Mouse (Mus musculus) MEL (cell line): Measurements from ENCODE around the gene Slc38a4. TPM values are rescaled to one million over a fixed set of nuclear protein-coding genes. Genes with fewer than 3 reads are reported as not detected.

Experiments
- DNase-seq: peaks from one replicate; pipeline ENCODE4 v3.0.0; 2011; ENCODE audit warnings: low read depth, low spot score
- H3K27ac ChIP-seq: 2 replicates; pipeline ENCODE4 v1.5.1; 2012; ENCODE audit warnings: low read depth, mild to moderate bottlenecking, control low read depth, low read length, moderate library complexity; ENCODE audit not compliant: control insufficient read depth
- H3K27me3 ChIP-seq, 2 experiments: fragments of 150-350 bp in 1 of 2; sonication (generic) in 1 of 2; 2 replicates each; pipeline ENCODE4 v1.6.1; 2012; ENCODE audit warnings: low read length in 2 of 2, mild to moderate bottlenecking in 2 of 2, improper control_type of control experiment in 1 of 2, moderate library complexity in 1 of 2; ENCODE audit not compliant: insufficient read depth in 2 of 2, control insufficient read depth in 1 of 2
- H3K36me3 ChIP-seq, 2 experiments: 2 replicates each; pipeline ENCODE4 v1.6.1; 2012 to 2014; ENCODE audit warnings: low read length in 2 of 2, improper control_type of control experiment in 1 of 2, inconsistent platforms in 1 of 2, mild to moderate bottlenecking in 1 of 2; ENCODE audit not compliant: insufficient read depth in 2 of 2, control insufficient read depth in 1 of 2
- H3K4me1 ChIP-seq, 2 experiments: fragments of 150-350 bp in 1 of 2; sonication (generic) in 1 of 2; 2 replicates each; pipeline ENCODE4 v1.6.1; 2012; ENCODE audit warnings: low read length in 2 of 2, improper control_type of control experiment in 1 of 2, mild to moderate bottlenecking in 1 of 2; ENCODE audit not compliant: insufficient read depth in 2 of 2, control insufficient read depth in 1 of 2
- H3K4me3 ChIP-seq, 2 experiments: fragments of 150-350 bp in 1 of 2; sonication (generic) in 1 of 2; 2 replicates each; pipeline ENCODE4 v1.5.1; 2012; ENCODE audit warnings: low read depth in 2 of 2, low read length in 2 of 2, mild to moderate bottlenecking in 2 of 2, moderate library complexity in 2 of 2, control low read depth in 1 of 2, improper control_type of control experiment in 1 of 2; ENCODE audit not compliant: control insufficient read depth in 1 of 2, insufficient read depth in 1 of 2
- H3K79me2 ChIP-seq: 2 replicates; pipeline ENCODE4 v1.6.1; 2012; ENCODE audit warnings: mild to moderate bottlenecking, low read length, moderate library complexity; ENCODE audit not compliant: control insufficient read depth, poor library complexity, insufficient read depth
- H3K9ac ChIP-seq: 2 replicates; pipeline ENCODE4 v1.6.1; 2012; ENCODE audit warnings: low read depth, mild to moderate bottlenecking, control low read depth, low read length, moderate library complexity; ENCODE audit not compliant: control insufficient read depth, poor library complexity, severe bottlenecking
- H3K9me3 ChIP-seq: fragments of 150-350 bp; sonication (generic); replicated peaks from 2 replicates; pipeline ENCODE4 v1.6.1; 2012; ENCODE audit warnings: mild to moderate bottlenecking, low read length, improper control_type of control experiment, moderate library complexity; ENCODE audit not compliant: insufficient read depth
- BHLHE40 ChIP-seq: IDR thresholded peaks from 2 replicates; pipeline ENCODE4 v1.6.1; 2012; ENCODE audit warnings: low read depth, mild to moderate bottlenecking, inconsistent platforms, low read length, improper control_type of control experiment, borderline replicate concordance
- CHD1 ChIP-seq: IDR thresholded peaks from 2 replicates; pipeline ENCODE4 v1.6.1; 2012; ENCODE audit warnings: low read depth, mild to moderate bottlenecking, inconsistent platforms, low read length, improper control_type of control experiment
- CHD2 ChIP-seq: IDR thresholded peaks from 2 replicates; pipeline ENCODE4 v1.6.1; 2011; ENCODE audit warnings: low read length, improper control_type of control experiment
- E2F4 ChIP-seq: IDR thresholded peaks from 2 replicates; pipeline ENCODE4 v1.6.1; 2011; ENCODE audit warnings: low read depth, low read length, improper control_type of control experiment, borderline replicate concordance
- EP300 ChIP-seq, 2 experiments: IDR thresholded peaks; 2 replicates each; pipeline ENCODE4 v1.6.1; 2011; ENCODE audit warnings: improper control_type of control experiment in 2 of 2, low read length in 2 of 2, low read depth in 1 of 2, mild to moderate bottlenecking in 1 of 2
- ETS1 ChIP-seq: IDR thresholded peaks from 2 replicates; pipeline ENCODE4 v1.6.1; 2012; ENCODE audit warnings: low read depth, mild to moderate bottlenecking, inconsistent platforms, low read length, improper control_type of control experiment, moderate library complexity
- GABPA ChIP-seq: IDR thresholded peaks from 2 replicates; pipeline ENCODE4 v1.6.1; 2012; ENCODE audit warnings: low read depth, mild to moderate bottlenecking, inconsistent platforms, low read length, improper control_type of control experiment, moderate library complexity
- HCFC1 ChIP-seq: IDR thresholded peaks from 2 replicates; pipeline ENCODE4 v1.6.1; 2012; ENCODE audit warnings: low read depth, mild to moderate bottlenecking, inconsistent platforms, low read length, improper control_type of control experiment, moderate library complexity
- MXI1 ChIP-seq: IDR thresholded peaks from 2 replicates; pipeline ENCODE4 v1.6.1; 2011; ENCODE audit warnings: mild to moderate bottlenecking, low read depth, low read length, improper control_type of control experiment
- MYB ChIP-seq: IDR thresholded peaks from 2 replicates; pipeline ENCODE4 v1.6.1; 2011; ENCODE audit warnings: mild to moderate bottlenecking, low read depth, low read length, improper control_type of control experiment
- SIN3A ChIP-seq: IDR thresholded peaks from 2 replicates; pipeline ENCODE4 v1.6.1; 2012; ENCODE audit warnings: low read length, improper control_type of control experiment, inconsistent platforms
- SMC3 ChIP-seq: IDR thresholded peaks from 2 replicates; pipeline ENCODE4 v1.6.1; 2011; ENCODE audit warnings: low read depth, low read length, improper control_type of control experiment
- TAL1 ChIP-seq: IDR thresholded peaks from 2 replicates; pipeline ENCODE4 v1.6.1; 2012; ENCODE audit warnings: mild to moderate bottlenecking, inconsistent platforms, low read length, moderate library complexity, mixed read lengths
- TBP ChIP-seq: IDR thresholded peaks from 2 replicates; pipeline ENCODE4 v1.8.0; 2011; ENCODE audit warnings: low read depth, low read length, improper control_type of control experiment
- TCF12 ChIP-seq: IDR thresholded peaks from 2 replicates; pipeline ENCODE4 v1.6.1; 2014; ENCODE audit warnings: low read depth, mild to moderate bottlenecking, inconsistent platforms, low read length, improper control_type of control experiment, moderate library complexity
- USF1 ChIP-seq: IDR thresholded peaks from 2 replicates; pipeline ENCODE4 v1.6.1; 2014; ENCODE audit warnings: low read depth, mild to moderate bottlenecking, inconsistent platforms, low read length, improper control_type of control experiment, moderate library complexity
- USF2 ChIP-seq, 2 experiments: IDR thresholded peaks; 2 replicates each; pipeline ENCODE4 v1.6.1; 2011 to 2012; ENCODE audit warnings: improper control_type of control experiment in 2 of 2, low read length in 2 of 2, borderline replicate concordance in 1 of 2, inconsistent platforms in 1 of 2, low read depth in 1 of 2, mild to moderate bottlenecking in 1 of 2; ENCODE audit not compliant: insufficient read depth in 1 of 2
- ZC3H11A ChIP-seq: IDR thresholded peaks from 2 replicates; pipeline ENCODE4 v1.6.1; 2012; ENCODE audit warnings: low read depth, mild to moderate bottlenecking, inconsistent platforms, low read length, improper control_type of control experiment
- ZKSCAN1 ChIP-seq: IDR thresholded peaks from 2 replicates; pipeline ENCODE4 v1.6.1; 2012; ENCODE audit warnings: low read depth, mild to moderate bottlenecking, inconsistent platforms, low read length, improper control_type of control experiment, moderate library complexity
- ZMIZ1 ChIP-seq: IDR thresholded peaks from 2 replicates; pipeline ENCODE4 v1.6.1; 2012; ENCODE audit warnings: low read depth, mild to moderate bottlenecking, inconsistent platforms, low read length, improper control_type of control experiment, moderate library complexity
- ZNF384 ChIP-seq: IDR thresholded peaks from 2 replicates; pipeline ENCODE4 v1.6.1; 2012; ENCODE audit warnings: low read depth, mild to moderate bottlenecking, inconsistent platforms, low read length, improper control_type of control experiment
- polyA plus RNA-seq, 2 experiments: library from polyadenylated mRNA; stranded (reverse) in 1 of 2; unstranded in 1 of 2; fragments of >175 nt in 1 of 2; fragments of >200 nt in 1 of 2; gene quantifications; 2 replicates each; pipeline versions ENCODE4 v1.2.1 to v1.2.4; 2012; ENCODE audit warnings: low replicate concordance in 2 of 2, low read depth in 1 of 2; ENCODE audit not compliant: insufficient read length in 2 of 2, insufficient read depth in 1 of 2, missing spikeins in 1 of 2
- total RNA-seq: library from RNA; depleted of rRNA; stranded (reverse); fragments of 300-350 nt; gene quantifications from 2 replicates; pipeline ENCODE4 v1.2.3, GENCODE M21; 2012

Gene Slc38a4
- total and polyA plus RNA-seq, 3 experiments: not detected

GRCm38 (mm10) chr15:97060571-97060970 is 4.8 kb upstream of the Slc38a4 start (continued):
- TF ChIP-seq SMC3 (no peak), USF1 (no peak)
- TF ChIP-seq, all 39 proteins: peak for 0

- no peak overlapping the region for H3K27ac ChIP-seq
- H3K79me2 ChIP-seq: no peaks in the 10 kb centered on the region
- H3K4me1 ChIP-seq: no peaks in the 10 kb centered on the region
- no peaks in the 10 kb centered on the region for H3K36me3 ChIP-seq
- H3K9ac ChIP-seq: no peak overlapping the region
- H3K27me3 ChIP-seq: no peaks in the 10 kb centered on the region
- H3K4me3 ChIP-seq: no peak overlapping the region
- H3K9me3 ChIP-seq: no peaks in the 10 kb centered on the region
- no peak for TF ChIP-seq ZC3H11A
- no peak for TF ChIP-seq TAL1
- TF ChIP-seq USF2 (IDR thresholded peaks at IDR 0.05; ENCODE audit: borderline replicate concordance in 1 of 2, insufficient read depth in 1 of 2, low read depth in 1 of 2, low read length in 2 of 2): no peak
- TF ChIP-seq TCF12: no peak
- no peak for TF ChIP-seq E2F4
- TF ChIP-seq GABPA: no peak
- no peak for TF ChIP-seq CHD1
- TF ChIP-seq ZKSCAN1: no peak
- no peak for TF ChIP-seq HCFC1
- TF ChIP-seq MXI1: no peak
- TF ChIP-seq SIN3A: no peak
- no peak for TF ChIP-seq ETS1
- TF ChIP-seq ZNF384: no peak
- no peak for TF ChIP-seq CHD2
- no peak for TF ChIP-seq TBP
- no peak for TF ChIP-seq ZMIZ1
- no peak for TF ChIP-seq EP300 (IDR thresholded peaks at IDR 0.05; ENCODE audit: low read depth in 1 of 2, low read length in 2 of 2)
- no peak for TF ChIP-seq MYB
- TF ChIP-seq SMC3: no peak
- no peak for TF ChIP-seq BHLHE40
- no peak for DNase-seq
Observed at GRCm38 (mm10) chr15:97060102-97060501, 4.3 kb upstream of the Slc38a4 start.
